Mouse (Mus musculus) C2C12 (cell line): ENCODE results near the gene Sec31a. TPM values are rescaled to one million over a fixed set of nuclear protein-coding genes. Genes with fewer than 3 reads are reported as not detected.

Experiments used
- H3K27me3 ChIP-seq: one replicate; pipeline ENCODE4 v1.6.1; 2011; ENCODE audit not compliant: control insufficient read depth, insufficient read depth, insufficient read length
- H3K36me3 ChIP-seq: one replicate; pipeline ENCODE4 v1.6.1; 2011; ENCODE audit not compliant: control insufficient read depth, insufficient read depth
- H3K4me3 ChIP-seq: one replicate; pipeline ENCODE4 v1.5.1; 2011; ENCODE audit warnings: mild to moderate bottlenecking, control low read depth; ENCODE audit not compliant: poor library complexity, insufficient read depth, severe bottlenecking
- H3K79me2 ChIP-seq: one replicate; pipeline ENCODE4 v1.6.1; 2011; ENCODE audit not compliant: control insufficient read depth, insufficient read depth
- H3K79me3 ChIP-seq: one replicate; pipeline ENCODE4 v1.6.1; 2011; ENCODE audit warnings: low read depth, control low read depth
- H3ac ChIP-seq: one replicate; pipeline ENCODE3; 2011; ENCODE audit warnings: low read depth; ENCODE audit not compliant: control insufficient read depth, insufficient read length
- CEBPB ChIP-seq: IDR thresholded peaks from one replicate; pipeline ENCODE4 v1.6.1; 2011; ENCODE audit warnings: low read depth, mild to moderate bottlenecking, control low read depth, moderate library complexity
- CTCF ChIP-seq: IDR thresholded peaks from one replicate; pipeline ENCODE4 v1.5.1; 2011; ENCODE audit not compliant: control insufficient read depth, insufficient read depth, insufficient read length
- FOSL1 ChIP-seq: IDR thresholded peaks from one replicate; pipeline ENCODE4 v1.8.0; 2011; ENCODE audit warnings: mild to moderate bottlenecking, low read length; ENCODE audit not compliant: poor library complexity, insufficient read depth, severe bottlenecking
- MAX ChIP-seq: IDR thresholded peaks from one replicate; pipeline ENCODE4 v1.6.1; 2011; ENCODE audit warnings: mild to moderate bottlenecking, control low read depth
- MYOD1 ChIP-seq: IDR thresholded peaks from one replicate; pipeline ENCODE4 v1.6.1; 2011; ENCODE audit warnings: low read depth; ENCODE audit not compliant: control insufficient read depth, insufficient read length
- MYOG ChIP-seq: IDR thresholded peaks from one replicate; pipeline ENCODE4 v1.6.1; 2011; ENCODE audit not compliant: control insufficient read depth, insufficient read length; ENCODE audit errors: extremely low read depth
- USF1 ChIP-seq: IDR thresholded peaks from one replicate; pipeline ENCODE4 v1.6.1; 2011; ENCODE audit warnings: low read depth, mild to moderate bottlenecking, control low read depth, moderate library complexity
- polyA plus RNA-seq: library from polyadenylated mRNA; unstranded; fragments of >200 nt; fragmentation: generic; extraction: Trizol; gene quantifications from one replicate; pipeline ENCODE4 v1.2.1, GENCODE M21; 2012; ENCODE audit warnings: missing spikeins

Sec31a gene
- polyA plus RNA-seq, 1 experiment, result 183 TPM

- peaks cover 4% of the 10 kb centered on the region for H3K27me3 ChIP-seq
- H3K36me3 ChIP-seq, result no peaks in the 10 kb centered on the region
- no peak overlapping the region for H3ac ChIP-seq
- no peaks in the 10 kb centered on the region for H3K79me2 ChIP-seq
- H3K79me3 ChIP-seq, result no peaks in the 10 kb centered on the region
- H3K4me3 ChIP-seq, result no peak overlapping the region
- TF ChIP-seq FOSL1, result no peak
- TF ChIP-seq USF1, result no peak
- no peak for TF ChIP-seq CTCF
These were observed 72.9 kb downstream of the Sec31a start for GRCm38 (mm10) chr5:100343087-100343486.

GRCm38 (mm10) chr5:100342422-100342821, 73.6 kb downstream of the Sec31a start:
- Histone ChIP-seq H3K79me2 (no peaks in the 10 kb centered on the region), H3K4me3 (no peak overlapping the region), H3K79me3 (no peaks in the 10 kb centered on the region), H3K36me3 (no peaks in the 10 kb centered on the region), H3ac (no peak overlapping the region), H3K27me3 (peaks cover 4% of the 10 kb centered on the region)
- no peak for TF ChIP-seq CTCF
- no peak for TF ChIP-seq MYOD1
- no peak for TF ChIP-seq USF1
- TF ChIP-seq MAX, result no peak
- TF ChIP-seq CEBPB, result no peak
- TF ChIP-seq MYOG, result no peak
- TF ChIP-seq FOSL1, result no peak

GRCm38 (mm10) chr5:100341042-100341441, 75.0 kb downstream of the Sec31a start:
- Histone ChIP-seq H3ac (no peak overlapping the region), H3K4me3 (no peak overlapping the region), H3K79me2 (no peaks in the 10 kb centered on the region), H3K27me3 (peaks cover 4% of the 10 kb centered on the region), H3K79me3 (no peaks in the 10 kb centered on the region), H3K36me3 (no peaks in the 10 kb centered on the region)
- TF ChIP-seq MYOG (no peak), USF1 (no peak), MAX (no peak), CTCF (no peak), MYOD1 (no peak), FOSL1 (no peak), CEBPB (no peak)

GRCm38 (mm10) chr5:100337852-100338251, 78.2 kb downstream of the Sec31a start:
- H3K4me3 ChIP-seq, result no peak overlapping the region
- H3K79me2 ChIP-seq, result no peaks in the 10 kb centered on the region
- H3ac ChIP-seq, result no peak overlapping the region
- H3K27me3 ChIP-seq, result peaks cover under 1% of the 10 kb centered on the region
- no peaks in the 10 kb centered on the region for H3K79me3 ChIP-seq
- no peaks in the 10 kb centered on the region for H3K36me3 ChIP-seq
- TF ChIP-seq CEBPB, result no peak

- no peak overlapping the region for H3K4me3 ChIP-seq
- H3ac ChIP-seq, result no peak overlapping the region
- no peaks in the 10 kb centered on the region for H3K27me3 ChIP-seq
- no peaks in the 10 kb centered on the region for H3K36me3 ChIP-seq
- no peaks in the 10 kb centered on the region for H3K79me2 ChIP-seq
- TF ChIP-seq CTCF (no peak), FOSL1 (no peak), MYOD1 (no peak), MAX (no peak), USF1 (no peak), CEBPB (no peak), MYOG (no peak)
- H3K79me3 ChIP-seq, result no peaks in the 10 kb centered on the region
These were observed 79.2 kb downstream of the Sec31a start for GRCm38 (mm10) chr5:100336876-100337275.

- Histone ChIP-seq H3K27me3 (no peaks in the 10 kb centered on the region), H3ac (no peak overlapping the region), H3K79me2 (no peaks in the 10 kb centered on the region), H3K36me3 (no peaks in the 10 kb centered on the region), H3K4me3 (no peak overlapping the region), H3K79me3 (no peaks in the 10 kb centered on the region)
- TF ChIP-seq MAX (no peak), FOSL1 (no peak), MYOG (no peak), CTCF (no peak), CEBPB (no peak), USF1 (no peak), MYOD1 (no peak)
These were observed 80.4 kb downstream of the Sec31a start for GRCm38 (mm10) chr5:100335581-100336080.
